Mouse (Mus musculus): ENCODE measurements around the gene Wwox. TPM values are rescaled to one million over a fixed set of nuclear protein-coding genes. Genes with fewer than 3 reads are reported as not detected.

Wwox gene
- polyA plus RNA-seq, 1 experiment from 2014 or later = 8.9 TPM

DNA sequence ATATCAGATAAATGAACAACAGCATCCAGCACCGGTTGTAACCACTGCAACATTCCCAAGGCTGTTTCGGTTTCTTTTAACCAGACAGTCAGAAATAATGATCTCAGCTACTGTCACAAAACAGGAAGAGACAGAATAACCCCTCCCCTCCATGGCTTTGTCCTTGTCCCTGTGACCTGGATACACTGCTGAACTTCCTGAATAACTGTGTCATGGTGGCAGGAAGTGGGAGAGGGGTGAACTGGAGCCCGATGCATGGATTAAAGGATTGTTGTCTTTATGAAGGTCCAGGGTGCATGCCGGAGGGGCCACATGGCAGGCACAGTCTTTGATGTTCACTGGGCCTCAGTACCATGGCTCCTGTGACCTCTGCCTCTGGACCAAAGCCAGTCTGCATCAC, 607.0 kb downstream of the Wwox start:
- H3K4me1 ChIP-seq (ENCODE audit: control insufficient read depth, insufficient read depth, low read length) = no peaks in the 10 kb centered on the region
- H3K27ac ChIP-seq (ENCODE audit: low read depth, low read length) = no peak overlapping the region
- H3K9ac ChIP-seq (ENCODE audit: low read length) = no peak overlapping the region
- DNase-seq (ENCODE audit: low spot score) = no peak
- 76% methylated on average over 4 of the region's 4 CpGs for WGBS
- H3K9me3 ChIP-seq (replicated peaks; ENCODE audit: control insufficient read depth, low read length) = no peaks in the 10 kb centered on the region
- H3K4me3 ChIP-seq (ENCODE audit: low read depth, low read length) = no peak overlapping the region
- no peaks in the 10 kb centered on the region for H3K27me3 ChIP-seq (replicated peaks; ENCODE audit: control insufficient read depth, insufficient read depth, low read length)
- H3K36me3 ChIP-seq (ENCODE audit: control insufficient read depth, insufficient read depth, low read length) = no peaks in the 10 kb centered on the region
- no peak for ATAC-seq
- H3K4me2 ChIP-seq (ENCODE audit: low read length) = no peak overlapping the region

DNA sequence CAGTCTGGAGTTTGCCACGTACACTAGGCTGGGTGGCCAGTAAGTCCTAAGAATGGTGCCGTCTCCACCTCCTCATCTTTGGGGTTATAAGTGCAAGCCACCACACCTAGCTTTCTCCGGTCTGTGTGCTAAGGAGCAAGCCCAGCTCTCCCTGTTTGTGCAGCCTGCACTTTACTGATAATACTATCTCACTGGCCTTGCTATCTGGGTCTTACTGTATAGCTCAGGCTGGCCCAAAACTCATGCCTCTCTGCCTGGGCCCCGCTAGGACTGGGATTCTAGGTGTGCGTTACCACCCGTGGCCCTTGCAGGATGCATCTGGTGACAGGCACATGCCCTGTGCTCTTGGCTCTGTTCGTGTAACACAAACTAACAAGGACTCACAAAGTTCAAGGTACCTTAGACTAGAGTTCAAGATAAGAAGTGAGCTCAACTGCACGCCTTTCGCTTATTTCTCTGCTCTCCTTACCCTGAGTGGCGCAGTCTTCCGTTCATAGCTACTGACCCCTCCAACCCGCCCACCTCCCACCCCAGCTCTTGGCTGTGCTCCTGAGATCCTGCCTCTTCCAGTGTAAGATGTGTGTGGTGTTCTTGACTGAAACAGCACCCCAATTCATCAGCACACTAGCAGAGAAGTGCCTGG, 618.9 kb downstream of the Wwox start:
- 90% methylated on average over 12 of the region's 12 CpGs for WGBS

DNA sequence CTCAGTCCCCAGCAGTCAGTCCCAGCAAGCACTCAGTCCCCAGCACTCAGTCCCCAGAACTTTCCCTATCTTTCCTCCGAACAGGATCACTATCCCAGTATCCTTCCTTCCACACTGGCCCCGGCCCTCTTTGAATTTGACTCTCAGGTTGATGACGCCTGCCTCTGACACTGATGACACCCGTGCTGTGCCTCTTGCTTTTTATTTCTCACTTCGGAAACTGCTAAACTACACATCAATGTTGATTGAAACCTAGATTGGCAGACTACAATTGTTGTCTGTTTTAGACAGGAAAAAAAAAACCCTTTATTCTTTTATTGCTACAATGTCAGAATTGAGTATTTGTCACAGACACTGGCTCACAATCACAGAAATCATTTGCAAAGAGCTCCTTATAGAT, 624.2 kb downstream of the Wwox start:
- DNase-seq (ENCODE audit: low spot score) = no peak
- no peak for ATAC-seq
- H3K4me2 ChIP-seq (ENCODE audit: low read length) = no peak overlapping the region
- no peak overlapping the region for H3K27ac ChIP-seq (ENCODE audit: low read depth, low read length)
- H3K4me3 ChIP-seq (ENCODE audit: low read depth, low read length) = no peak overlapping the region
- no peaks in the 10 kb centered on the region for H3K36me3 ChIP-seq (ENCODE audit: control insufficient read depth, insufficient read depth, low read length)
- H3K4me1 ChIP-seq (ENCODE audit: control insufficient read depth, insufficient read depth, low read length) = no peaks in the 10 kb centered on the region
- H3K9ac ChIP-seq (ENCODE audit: low read length) = no peak overlapping the region
- no peaks in the 10 kb centered on the region for H3K9me3 ChIP-seq (replicated peaks; ENCODE audit: control insufficient read depth, low read length)
- WGBS = 81% methylated on average over 5 of the region's 5 CpGs
- H3K27me3 ChIP-seq (replicated peaks; ENCODE audit: control insufficient read depth, insufficient read depth, low read length) = no peaks in the 10 kb centered on the region

More for the DNA sequence above, 618.9 kb downstream of the Wwox start:
- no peak overlapping the region for H3K9ac ChIP-seq (ENCODE audit: low read length)
- H3K4me2 ChIP-seq (ENCODE audit: low read length) = no peak overlapping the region
- no peaks in the 10 kb centered on the region for H3K9me3 ChIP-seq (replicated peaks; ENCODE audit: control insufficient read depth, low read length)
- no peaks in the 10 kb centered on the region for H3K36me3 ChIP-seq (ENCODE audit: control insufficient read depth, insufficient read depth, low read length)
- no peaks in the 10 kb centered on the region for H3K4me1 ChIP-seq (ENCODE audit: control insufficient read depth, insufficient read depth, low read length)
- H3K27ac ChIP-seq (ENCODE audit: low read depth, low read length) = no peak overlapping the region
- H3K4me3 ChIP-seq (ENCODE audit: low read depth, low read length) = no peak overlapping the region
- H3K27me3 ChIP-seq (replicated peaks; ENCODE audit: control insufficient read depth, insufficient read depth, low read length) = no peaks in the 10 kb centered on the region
- no peak for DNase-seq (ENCODE audit: low spot score)
- no peak for ATAC-seq

DNA sequence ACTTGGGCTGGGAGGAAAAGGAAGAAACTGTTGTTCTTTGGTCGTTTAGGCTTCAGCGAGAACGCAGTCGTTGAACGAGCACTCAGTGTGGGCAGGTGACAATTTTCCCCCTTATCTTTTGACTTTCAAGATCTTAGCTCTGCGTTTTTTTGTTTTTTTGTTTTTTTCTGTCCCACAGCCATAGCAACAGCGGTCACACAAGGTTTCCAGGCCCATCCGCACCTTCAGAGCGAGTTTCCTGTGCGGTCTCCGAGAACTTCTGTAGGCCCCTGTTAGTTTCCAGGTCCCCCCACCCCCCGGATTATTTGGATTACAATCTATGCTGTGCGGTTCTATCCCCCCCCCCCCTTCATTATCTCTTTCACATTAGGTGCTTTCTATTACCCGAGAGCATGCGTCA, 625.2 kb downstream of the Wwox start:
- WGBS = 87% methylated on average over 15 of the region's 15 CpGs
- no peak for ATAC-seq
- no peaks in the 10 kb centered on the region for H3K27me3 ChIP-seq (replicated peaks; ENCODE audit: control insufficient read depth, insufficient read depth, low read length)
- H3K9ac ChIP-seq (ENCODE audit: low read length) = no peak overlapping the region
- H3K4me3 ChIP-seq (ENCODE audit: low read depth, low read length) = no peak overlapping the region
- no peaks in the 10 kb centered on the region for H3K9me3 ChIP-seq (replicated peaks; ENCODE audit: control insufficient read depth, low read length)
- no peak overlapping the region for H3K27ac ChIP-seq (ENCODE audit: low read depth, low read length)
- no peak overlapping the region for H3K4me2 ChIP-seq (ENCODE audit: low read length)
- no peaks in the 10 kb centered on the region for H3K4me1 ChIP-seq (ENCODE audit: control insufficient read depth, insufficient read depth, low read length)
- H3K36me3 ChIP-seq (ENCODE audit: control insufficient read depth, insufficient read depth, low read length) = no peaks in the 10 kb centered on the region
- no peak for DNase-seq (ENCODE audit: low spot score)

DNA sequence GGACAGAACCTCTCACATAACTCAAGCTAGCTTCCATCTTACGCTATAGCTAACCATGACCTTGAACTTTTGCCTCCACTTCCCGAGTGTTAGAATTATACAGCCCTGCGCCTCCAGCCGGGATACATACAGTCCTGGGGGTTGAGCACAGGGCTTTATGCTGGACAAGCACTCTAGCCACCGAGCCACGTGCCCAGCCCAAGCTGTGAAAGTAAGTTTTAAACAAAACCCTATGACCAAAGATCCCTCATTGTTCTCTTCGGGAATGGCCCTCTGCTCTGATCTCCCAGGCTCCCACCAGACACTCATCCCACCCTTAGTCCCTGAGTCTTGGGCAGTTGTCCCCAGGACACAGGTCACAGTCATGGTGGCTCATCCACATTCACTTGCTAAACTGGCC, 625.9 kb downstream of the Wwox start:
- no peak overlapping the region for H3K4me2 ChIP-seq (ENCODE audit: low read length)
- ATAC-seq = no peak
- H3K4me3 ChIP-seq (ENCODE audit: low read depth, low read length) = no peak overlapping the region
- no peak overlapping the region for H3K9ac ChIP-seq (ENCODE audit: low read length)
- WGBS = 59% methylated on average over 7 of the region's 7 CpGs
- no peak overlapping the region for H3K27ac ChIP-seq (ENCODE audit: low read depth, low read length)
- H3K9me3 ChIP-seq (replicated peaks; ENCODE audit: control insufficient read depth, low read length) = no peaks in the 10 kb centered on the region
- H3K36me3 ChIP-seq (ENCODE audit: control insufficient read depth, insufficient read depth, low read length) = no peaks in the 10 kb centered on the region
- no peak for DNase-seq (ENCODE audit: low spot score)
- H3K27me3 ChIP-seq (replicated peaks; ENCODE audit: control insufficient read depth, insufficient read depth, low read length) = no peaks in the 10 kb centered on the region
- no peaks in the 10 kb centered on the region for H3K4me1 ChIP-seq (ENCODE audit: control insufficient read depth, insufficient read depth, low read length)

DNA sequence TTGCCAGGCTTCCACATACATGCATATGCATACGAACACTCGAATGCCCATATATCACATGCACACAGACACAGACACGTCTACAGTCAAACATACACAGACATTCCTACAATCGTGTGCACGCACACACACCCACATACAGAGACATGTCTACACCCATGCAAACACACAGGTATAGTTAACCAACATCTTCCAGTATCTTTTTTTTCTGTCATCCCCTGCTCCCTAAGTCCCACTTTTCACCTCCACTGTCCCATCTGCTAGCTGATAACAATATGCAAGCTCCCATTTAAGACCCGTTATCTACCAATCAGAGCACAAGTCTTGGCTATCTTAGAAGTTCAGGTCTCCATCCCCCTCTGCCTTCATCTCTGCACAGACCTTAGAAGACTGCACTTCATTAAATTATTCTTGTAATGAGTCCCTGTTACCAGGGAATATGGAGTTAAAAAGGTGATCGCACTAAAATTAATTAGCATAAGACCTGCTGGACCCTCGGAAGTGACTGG, 627.1 kb downstream of the Wwox start:
- H3K9me3 ChIP-seq (replicated peaks; ENCODE audit: control insufficient read depth, low read length) = no peaks in the 10 kb centered on the region
- no peak overlapping the region for H3K9ac ChIP-seq (ENCODE audit: low read length)
- no peaks in the 10 kb centered on the region for H3K27me3 ChIP-seq (replicated peaks; ENCODE audit: control insufficient read depth, insufficient read depth, low read length)
- H3K36me3 ChIP-seq (ENCODE audit: control insufficient read depth, insufficient read depth, low read length) = no peaks in the 10 kb centered on the region
- ATAC-seq (no peak), DNase-seq (ENCODE audit: low spot score) (no peak)
- H3K27ac ChIP-seq (ENCODE audit: low read depth, low read length) = no peak overlapping the region
- WGBS = 88% methylated on average over 8 of the region's 8 CpGs
- H3K4me1 ChIP-seq (ENCODE audit: control insufficient read depth, insufficient read depth, low read length) = no peaks in the 10 kb centered on the region
- H3K4me3 ChIP-seq (ENCODE audit: low read depth, low read length) = no peak overlapping the region
- no peak overlapping the region for H3K4me2 ChIP-seq (ENCODE audit: low read length)

DNA sequence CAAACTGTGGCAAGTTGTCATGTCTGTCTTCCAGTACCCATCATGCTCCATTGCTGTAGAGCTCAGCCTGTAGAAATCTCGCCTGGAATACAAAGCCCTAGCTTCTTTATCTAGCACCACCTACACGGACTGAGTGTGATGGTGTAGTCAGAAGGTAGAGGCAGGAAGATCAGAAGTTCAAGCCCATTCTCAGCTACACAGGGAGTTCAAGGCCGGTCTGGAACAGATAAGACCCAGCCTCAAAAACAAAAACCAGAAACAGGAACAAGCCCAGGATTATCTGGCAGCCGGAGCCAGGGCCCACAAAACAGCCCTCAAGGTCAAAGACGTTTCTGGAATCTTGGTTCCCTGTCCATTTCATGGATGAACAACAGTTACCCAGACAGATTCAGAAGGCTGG, 629.3 kb downstream of the Wwox start:
- 79% methylated on average over 5 of the region's 5 CpGs for whole genome bisulfite sequencing
- no peak overlapping the region for H3K9ac ChIP-seq (ENCODE audit: low read length)
- H3K4me1 ChIP-seq (ENCODE audit: control insufficient read depth, insufficient read depth, low read length) = no peaks in the 10 kb centered on the region
- ATAC-seq (no peak), DNase-seq (ENCODE audit: low spot score) (no peak)
- H3K27me3 ChIP-seq (replicated peaks; ENCODE audit: control insufficient read depth, insufficient read depth, low read length) = no peaks in the 10 kb centered on the region
- no peaks in the 10 kb centered on the region for H3K36me3 ChIP-seq (ENCODE audit: control insufficient read depth, insufficient read depth, low read length)
- H3K4me2 ChIP-seq (ENCODE audit: low read length) = no peak overlapping the region
- no peak overlapping the region for H3K4me3 ChIP-seq (ENCODE audit: low read depth, low read length)
- H3K27ac ChIP-seq (ENCODE audit: low read depth, low read length) = no peak overlapping the region
- H3K9me3 ChIP-seq (replicated peaks; ENCODE audit: control insufficient read depth, low read length) = no peaks in the 10 kb centered on the region

- ATAC-seq (no peak), DNase-seq (ENCODE audit: low spot score) (no peak)
- H3K27ac ChIP-seq (ENCODE audit: low read depth, low read length) = no peak overlapping the region
- H3K36me3 ChIP-seq (ENCODE audit: control insufficient read depth, insufficient read depth, low read length) = no peaks in the 10 kb centered on the region
- WGBS = 54% methylated on average over 3 of the region's 3 CpGs
- no peak overlapping the region for H3K4me3 ChIP-seq (ENCODE audit: low read depth, low read length)
- H3K9ac ChIP-seq (ENCODE audit: low read length) = no peak overlapping the region
- no peaks in the 10 kb centered on the region for H3K9me3 ChIP-seq (replicated peaks; ENCODE audit: control insufficient read depth, low read length)
- H3K27me3 ChIP-seq (replicated peaks; ENCODE audit: control insufficient read depth, insufficient read depth, low read length) = no peaks in the 10 kb centered on the region
- no peak overlapping the region for H3K4me2 ChIP-seq (ENCODE audit: low read length)
- no peaks in the 10 kb centered on the region for H3K4me1 ChIP-seq (ENCODE audit: control insufficient read depth, insufficient read depth, low read length)
Observed at GRCm38 (mm10) chr8:115070225-115070624, 630.8 kb downstream of the Wwox start.

GRCm38 (mm10) chr8:115071231-115071630, 631.8 kb downstream of the Wwox start:
- H3K27ac ChIP-seq (ENCODE audit: low read depth, low read length) = no peak overlapping the region
- ATAC-seq = no peak
- H3K4me2 ChIP-seq (ENCODE audit: low read length) = no peak overlapping the region
- no peak overlapping the region for H3K4me3 ChIP-seq (ENCODE audit: low read depth, low read length)
- H3K4me1 ChIP-seq (ENCODE audit: control insufficient read depth, insufficient read depth, low read length) = no peaks in the 10 kb centered on the region
- no peaks in the 10 kb centered on the region for H3K36me3 ChIP-seq (ENCODE audit: control insufficient read depth, insufficient read depth, low read length)
- H3K27me3 ChIP-seq (replicated peaks; ENCODE audit: control insufficient read depth, insufficient read depth, low read length) = no peaks in the 10 kb centered on the region
- H3K9me3 ChIP-seq (replicated peaks; ENCODE audit: control insufficient read depth, low read length) = no peaks in the 10 kb centered on the region
- 95% methylated on average over 12 of the region's 12 CpGs for WGBS
- no peak for DNase-seq (ENCODE audit: low spot score)
- no peak overlapping the region for H3K9ac ChIP-seq (ENCODE audit: low read length)
